Mouse (Mus musculus) macrophage (primary cell): ENCODE results near the gene Arel1. TPM values are rescaled to one million over a fixed set of nuclear protein-coding genes. Genes with fewer than 3 reads are reported as not detected.

Experiments used
- H3K27ac ChIP-seq: fragments of 350-480 bp; formaldehyde crosslinking; 2 replicates; pipeline ENCODE4 v1.9.0; 2021
- H3K36me3 ChIP-seq: fragments of 350-480 bp; formaldehyde crosslinking; 2 replicates; pipeline ENCODE4 v1.9.0; 2021; ENCODE audit errors: inconsistent target
- H3K4me3 ChIP-seq: fragments of 350-480 bp; formaldehyde crosslinking; 2 replicates; pipeline ENCODE4 v1.9.0; 2021; ENCODE audit errors: inconsistent target
- H3K79me2 ChIP-seq: fragments of 350-480 bp; formaldehyde crosslinking; 2 replicates; pipeline ENCODE4 v1.9.0; 2021; ENCODE audit errors: inconsistent target
- WGBS: methylation state at CpG from one replicate; pipeline ENCODE4 v1.1.7; 2026; ENCODE audit warnings: inconsistent platforms; ENCODE audit not compliant: missing documents; 5-methylcytosine and 5-hydroxymethylcytosine counted together
- polyA plus RNA-seq: library from polyadenylated mRNA; stranded (reverse); fragments of 250-400 nt; gene quantifications from 3 replicates; pipeline ENCODE4 v1.2.4, GENCODE M21; 2018; ENCODE audit warnings: inconsistent platforms

Arel1 gene
- polyA plus RNA-seq, 1 experiment from 2014 or later: 27.2 TPM

DNA sequence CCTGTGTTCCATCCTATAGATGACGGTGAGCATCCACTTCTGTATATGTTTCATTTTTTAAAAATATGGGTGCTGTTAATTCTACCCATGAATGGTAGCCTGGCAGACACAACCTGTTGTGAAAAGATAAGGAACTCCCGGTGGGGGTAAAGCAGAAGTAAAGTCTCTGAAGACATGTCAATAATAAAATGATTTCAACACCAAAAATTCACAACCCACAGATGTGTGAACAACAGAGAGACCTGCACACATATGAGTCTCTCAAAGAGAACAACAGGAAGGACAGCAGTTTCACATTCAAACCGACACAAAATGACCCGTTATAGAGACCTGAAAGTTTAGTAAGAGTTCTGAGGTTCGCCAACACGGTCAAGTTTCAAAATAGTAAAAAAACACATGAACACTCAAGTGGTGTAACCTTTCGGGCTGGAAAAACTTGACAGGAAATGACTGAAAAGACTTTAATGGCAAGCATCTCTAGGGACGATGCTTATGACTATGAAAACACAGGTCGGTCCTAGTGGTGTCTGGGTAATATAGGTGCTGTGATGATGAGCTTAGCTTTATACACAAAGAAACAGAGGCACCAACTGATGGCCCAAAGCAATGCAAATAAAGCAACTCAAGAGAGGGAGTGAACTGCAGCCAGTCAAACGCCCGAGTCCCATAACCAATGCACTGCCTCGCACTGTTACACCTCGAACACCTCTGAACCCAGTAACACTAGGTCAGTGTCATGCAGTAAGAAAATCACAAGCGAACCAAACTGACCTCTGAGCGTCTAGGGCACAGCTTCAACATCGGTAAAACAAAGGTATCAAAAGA lies 1.7 kb downstream of the Arel1 start:
- Histone ChIP-seq H3K4me3 (peak overlapping the region; percentile 100), H3K27ac (peak overlapping the region; percentile 62; the same call in 1 of the 2 replicates), H3K79me2 (peaks cover 97% of the 10 kb centered on the region), H3K36me3 (peaks cover 28% of the 10 kb centered on the region)
- 33% methylated on average over 16 of the region's 16 CpGs for WGBS

DNA sequence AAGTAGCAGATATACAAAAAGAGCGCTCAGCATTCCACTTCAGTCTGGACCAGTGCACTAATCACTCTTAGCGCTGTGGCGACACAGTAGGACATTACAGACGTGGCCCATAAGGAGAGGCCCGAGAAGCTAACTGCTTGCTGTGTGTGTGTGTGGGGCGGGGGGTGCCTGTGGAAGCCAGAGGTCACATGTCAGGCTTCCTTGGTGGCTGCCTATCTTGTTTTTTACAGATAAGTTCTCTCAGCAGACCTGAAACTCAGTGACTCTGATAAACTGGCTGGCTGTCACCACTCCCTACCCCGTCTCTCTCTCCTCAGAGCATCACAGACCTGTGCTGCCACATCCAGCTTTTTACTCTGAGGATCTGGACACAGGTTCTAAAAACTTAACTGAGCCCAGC lies 8.1 kb downstream of the Arel1 start:
- H3K79me2 ChIP-seq: peaks cover 99% of the 10 kb centered on the region
- no peak overlapping the region for H3K27ac ChIP-seq
- peaks cover 38% of the 10 kb centered on the region for H3K36me3 ChIP-seq
- no peak overlapping the region for H3K4me3 ChIP-seq
- WGBS: 97% methylated on average over 6 of the region's 7 CpGs

DNA sequence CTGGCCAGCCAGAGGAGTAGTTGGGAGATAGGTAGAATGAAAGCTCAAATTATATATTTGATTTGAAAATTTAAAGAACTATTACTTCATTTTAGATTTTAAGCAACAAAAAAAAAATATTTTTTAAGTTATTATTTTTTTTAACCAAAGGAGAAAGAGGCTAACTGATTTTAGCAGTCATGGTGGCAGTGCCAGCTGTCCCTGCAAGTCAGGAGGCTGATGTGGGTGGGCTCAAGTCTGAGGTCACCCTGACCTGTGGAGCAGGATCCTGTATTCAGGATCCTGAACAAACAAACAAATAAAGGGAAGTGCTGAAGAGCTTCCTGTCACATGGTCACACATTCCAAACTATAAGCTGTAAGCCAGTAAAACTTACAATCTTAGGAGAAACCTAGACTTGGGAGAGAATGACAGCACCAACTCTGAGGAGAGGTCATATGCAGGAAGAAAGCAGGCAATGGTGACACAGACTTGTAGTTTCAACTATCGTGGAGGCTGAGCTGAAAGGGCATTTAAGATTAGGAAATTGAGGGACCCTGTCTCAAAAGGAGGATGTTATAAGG lies 11.8 kb downstream of the Arel1 start:
- 17% methylated on average over 1 of the region's 1 CpGs for WGBS
- H3K36me3 ChIP-seq: peaks cover 37% of the 10 kb centered on the region
- H3K27ac ChIP-seq: no peak overlapping the region
- H3K4me3 ChIP-seq: no peak overlapping the region
- peaks cover 99% of the 10 kb centered on the region; the same call in 1 of the 2 replicates for H3K79me2 ChIP-seq

DNA sequence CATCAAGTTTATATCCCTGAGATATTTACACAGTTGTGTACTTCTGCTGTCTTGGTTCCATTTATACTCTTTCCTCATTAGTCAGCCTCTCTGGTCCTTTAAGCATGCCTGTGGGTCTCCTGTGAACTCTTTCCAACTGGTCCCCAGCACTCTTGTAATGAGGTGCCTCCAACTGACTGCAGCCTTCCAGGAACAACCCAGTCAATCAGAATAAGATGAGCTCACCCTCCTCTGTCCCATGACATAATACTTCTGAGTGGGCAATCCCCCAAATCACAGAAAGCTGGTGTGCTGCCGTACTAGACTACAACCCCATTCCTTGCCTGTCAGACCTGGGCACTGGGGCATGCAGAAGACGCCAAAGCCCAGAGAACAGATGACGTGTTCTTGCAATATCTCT lies 14.4 kb downstream of the Arel1 start:
- Histone ChIP-seq H3K79me2 (peaks cover 92% of the 10 kb centered on the region; the same call in 1 of the 2 replicates), H3K4me3 (no peak overlapping the region), H3K27ac (no peak overlapping the region), H3K36me3 (peaks cover 16% of the 10 kb centered on the region; the same call in 1 of the 2 replicates)
- WGBS: 92% methylated on average over 3 of the region's 3 CpGs

DNA sequence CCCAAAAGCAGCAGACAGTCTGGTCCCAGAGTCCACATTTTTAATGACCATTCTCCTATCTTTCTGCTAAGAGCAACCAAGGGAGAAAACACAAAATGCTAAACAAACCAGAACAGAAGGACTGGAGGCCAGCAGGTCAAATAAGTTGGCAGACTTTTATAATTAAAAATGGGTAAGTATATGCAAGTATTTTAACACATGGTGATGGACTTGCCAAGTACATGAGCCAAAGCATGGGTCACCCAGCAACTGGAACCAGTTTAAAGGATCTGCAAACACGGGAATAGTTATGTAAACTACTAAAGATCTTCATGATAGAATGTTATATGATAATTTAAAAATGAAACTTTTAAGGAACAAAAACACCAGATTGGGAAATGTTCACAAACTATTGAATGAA lies 18.3 kb downstream of the Arel1 start:
- 77% methylated on average over 1 of the region's 1 CpGs for WGBS
- Histone ChIP-seq H3K36me3 (peaks cover 46% of the 10 kb centered on the region), H3K79me2 (peaks cover 53% of the 10 kb centered on the region; the same call in 1 of the 2 replicates), H3K27ac (no peak overlapping the region), H3K4me3 (no peak overlapping the region)

DNA sequence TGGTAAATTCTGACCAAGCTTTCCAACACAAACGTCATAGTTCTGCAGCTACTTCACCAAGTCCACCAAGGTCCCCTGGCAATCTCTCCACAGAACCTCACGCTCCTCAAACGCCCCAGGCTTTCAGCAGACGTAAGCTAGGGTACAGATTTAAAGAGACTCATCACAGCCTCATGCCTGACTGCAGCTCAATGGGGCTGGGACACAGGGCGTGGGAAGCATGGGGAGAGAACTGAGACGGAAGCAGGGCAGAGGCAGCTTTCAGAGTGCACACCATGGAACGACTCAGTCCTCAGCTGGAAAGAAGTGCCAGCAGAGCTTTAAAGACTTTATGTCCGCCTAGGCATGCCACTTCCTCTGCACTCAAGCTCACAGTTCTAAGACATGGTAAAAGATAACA lies 19.2 kb downstream of the Arel1 start:
- WGBS: 88% methylated on average over 8 of the region's 8 CpGs
- H3K27ac ChIP-seq: no peak overlapping the region
- H3K4me3 ChIP-seq: no peak overlapping the region
- peaks cover 54% of the 10 kb centered on the region for H3K36me3 ChIP-seq
- H3K79me2 ChIP-seq: peaks cover 45% of the 10 kb centered on the region; the same call in 1 of the 2 replicates

DNA sequence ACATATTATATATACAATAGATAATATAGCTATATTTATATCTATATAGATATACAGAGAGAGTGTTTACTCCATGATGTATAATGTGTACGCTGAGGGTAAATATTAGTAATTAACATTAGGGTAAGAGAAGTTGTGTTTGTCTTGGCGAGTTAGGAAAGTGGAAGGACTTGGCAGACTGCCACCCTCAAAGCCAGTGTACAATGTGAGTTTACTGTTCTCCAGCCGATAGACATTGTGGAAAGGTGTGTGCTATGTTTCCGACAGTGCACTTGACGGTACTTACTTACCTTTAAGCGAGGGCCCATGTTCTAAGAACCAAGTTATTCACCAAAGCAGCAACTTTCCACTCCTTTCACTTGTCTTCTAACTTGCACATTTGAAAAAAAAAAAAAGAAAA lies 19.9 kb downstream of the Arel1 start:
- no peak overlapping the region for H3K27ac ChIP-seq
- peaks cover 56% of the 10 kb centered on the region for H3K36me3 ChIP-seq
- H3K79me2 ChIP-seq: peaks cover 37% of the 10 kb centered on the region; the same call in 1 of the 2 replicates
- no peak overlapping the region for H3K4me3 ChIP-seq
- whole genome bisulfite sequencing: 91% methylated on average over 4 of the region's 6 CpGs

DNA sequence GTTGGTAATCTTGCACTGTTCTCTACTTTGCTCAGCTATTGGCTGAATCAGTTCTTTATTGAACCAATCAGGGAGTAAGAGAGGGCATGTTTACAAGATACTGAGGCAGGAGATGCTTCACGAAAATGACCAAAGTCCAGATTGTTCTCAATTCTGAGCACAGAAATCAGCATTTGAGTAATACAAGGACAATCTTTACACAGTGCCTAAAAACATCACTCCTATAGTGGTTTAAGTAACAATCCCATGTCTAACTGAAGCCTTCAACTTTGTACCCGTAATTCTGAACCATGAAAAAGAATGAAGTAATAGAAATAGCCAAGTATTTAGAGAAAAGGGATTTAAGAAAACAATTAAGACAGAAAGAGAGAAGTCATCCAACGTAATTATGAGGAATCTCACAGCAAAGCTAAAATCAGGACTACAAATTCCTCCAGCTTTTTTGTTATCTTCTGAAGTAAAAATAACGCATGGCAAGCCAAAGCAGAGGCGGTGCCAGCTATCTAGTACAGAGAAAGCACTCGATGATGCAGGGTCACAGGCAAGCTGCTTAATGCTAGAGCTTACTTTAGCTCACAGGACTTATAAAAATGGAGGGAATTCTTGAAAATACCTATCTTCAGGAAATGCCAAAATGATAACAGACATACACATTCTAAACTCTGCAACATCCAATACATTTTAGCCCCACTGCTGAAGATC lies 22.0 kb downstream of the Arel1 start:
- Histone ChIP-seq H3K4me3 (no peak overlapping the region), H3K27ac (no peak overlapping the region), H3K36me3 (peaks cover 65% of the 10 kb centered on the region), H3K79me2 (peaks cover 17% of the 10 kb centered on the region; the same call in 1 of the 2 replicates)
- WGBS: 96% methylated on average over 6 of the region's 6 CpGs

DNA sequence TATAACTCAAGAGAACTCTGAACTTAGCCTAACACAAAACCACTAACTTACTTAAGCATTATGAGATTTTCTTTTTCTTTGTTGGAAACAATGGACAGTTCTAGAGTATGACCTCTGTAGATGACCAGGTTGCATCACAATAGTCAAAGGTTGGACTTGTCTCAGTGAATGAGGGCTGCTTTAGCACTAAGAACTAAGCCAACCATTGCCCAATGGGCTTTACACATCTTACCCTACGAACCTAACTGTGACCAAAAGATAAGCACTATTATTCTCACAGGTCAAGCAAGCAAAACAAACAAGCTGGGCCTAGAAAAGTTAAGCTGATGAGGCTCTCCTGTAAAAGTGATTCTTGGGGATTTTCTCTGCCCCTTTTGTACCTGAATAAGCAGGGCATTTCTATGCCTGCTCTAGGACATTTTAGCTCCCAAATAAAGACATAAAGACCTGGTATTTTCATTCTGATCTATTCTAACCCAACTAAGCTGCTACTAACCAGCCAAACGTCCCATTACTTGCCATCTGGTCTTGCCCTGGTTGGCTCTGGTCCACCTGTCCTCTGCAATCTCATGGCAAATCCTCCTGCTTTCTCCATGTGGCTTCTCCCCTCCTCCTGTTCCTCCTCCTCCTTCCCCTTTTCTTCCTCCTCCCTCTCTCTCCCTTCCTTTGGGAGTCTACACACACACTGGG lies 22.7 kb downstream of the Arel1 start:
- 93% methylated on average over 2 of the region's 2 CpGs for WGBS
- Histone ChIP-seq H3K36me3 (peaks cover 72% of the 10 kb centered on the region), H3K27ac (no peak overlapping the region), H3K79me2 (peaks cover 11% of the 10 kb centered on the region; the same call in 1 of the 2 replicates), H3K4me3 (no peak overlapping the region)

DNA sequence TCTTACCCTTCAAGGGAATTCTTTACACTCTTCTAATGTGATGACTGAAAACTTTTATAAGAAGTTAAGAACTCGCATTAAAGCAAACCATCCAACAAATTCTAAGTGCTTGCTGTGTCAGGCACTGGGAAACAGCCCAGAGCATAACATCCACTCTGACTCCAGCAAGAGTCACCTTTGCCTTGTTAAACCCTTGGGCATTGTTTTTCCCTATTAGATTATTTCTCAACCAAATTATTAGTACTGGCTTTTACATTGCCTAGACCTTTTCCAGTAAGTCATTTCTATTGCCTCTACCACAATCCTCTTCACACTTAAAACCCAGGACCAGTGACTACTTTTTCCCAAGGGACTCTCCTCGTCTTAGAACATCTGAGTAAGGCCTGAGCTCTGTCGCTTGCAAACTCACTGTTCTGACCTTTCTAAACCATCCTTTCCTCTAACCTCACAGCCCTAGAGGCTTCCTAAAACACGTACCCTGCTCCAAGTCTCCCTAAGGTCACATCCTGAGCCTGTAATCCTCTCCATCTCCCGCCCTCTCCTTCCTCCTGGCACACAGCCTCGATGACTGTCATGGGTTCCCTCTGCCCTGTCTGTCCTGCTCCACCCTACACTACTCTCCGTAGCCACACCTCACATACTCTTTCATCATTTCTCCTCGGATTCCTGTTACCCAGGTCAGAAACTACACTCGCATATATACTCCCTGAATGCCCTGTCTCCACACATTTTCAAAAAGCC lies 25.7 kb downstream of the Arel1 start:
- peaks cover 82% of the 10 kb centered on the region for H3K36me3 ChIP-seq
- no peak overlapping the region for H3K4me3 ChIP-seq
- H3K27ac ChIP-seq: no peak overlapping the region
- no peaks in the 10 kb centered on the region; the same call in 1 of the 2 replicates for H3K79me2 ChIP-seq
- 94% methylated on average over 9 of the region's 9 CpGs for WGBS

DNA sequence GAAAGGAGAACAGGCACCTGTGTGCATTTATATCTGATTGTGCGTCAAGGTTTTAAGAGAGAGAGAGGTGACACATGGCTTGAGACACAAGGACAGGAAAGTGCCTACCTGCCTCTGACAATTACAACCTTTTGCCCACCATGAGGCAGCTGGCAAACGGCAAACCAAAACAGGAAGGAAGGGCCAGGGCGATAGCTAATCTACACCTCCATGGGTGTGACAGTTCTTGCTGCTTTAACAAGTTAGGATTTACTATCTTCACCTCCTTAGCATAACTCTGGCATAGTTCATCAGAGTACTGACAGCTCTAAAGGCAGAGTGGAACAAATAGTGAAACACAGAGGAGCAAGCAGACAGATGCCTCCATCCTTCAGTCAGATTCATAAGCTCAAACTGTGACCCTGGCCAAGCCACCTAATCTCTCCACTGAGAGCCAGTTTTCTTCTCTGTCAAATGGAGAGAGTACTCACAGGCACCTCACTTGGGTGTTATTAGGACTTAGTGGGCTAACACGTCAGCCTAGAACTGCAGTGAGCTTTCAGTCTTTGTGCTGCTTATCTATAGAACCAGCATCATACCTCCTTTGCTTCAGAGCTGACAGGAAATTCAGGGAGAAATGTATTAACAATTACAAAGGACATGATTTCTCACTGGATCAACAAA lies 26.4 kb downstream of the Arel1 start:
- Histone ChIP-seq H3K36me3 (peaks cover 82% of the 10 kb centered on the region), H3K27ac (no peak overlapping the region), H3K4me3 (no peak overlapping the region), H3K79me2 (no peaks in the 10 kb centered on the region; the same call in 1 of the 2 replicates)
- WGBS: 70% methylated on average over 4 of the region's 4 CpGs

DNA sequence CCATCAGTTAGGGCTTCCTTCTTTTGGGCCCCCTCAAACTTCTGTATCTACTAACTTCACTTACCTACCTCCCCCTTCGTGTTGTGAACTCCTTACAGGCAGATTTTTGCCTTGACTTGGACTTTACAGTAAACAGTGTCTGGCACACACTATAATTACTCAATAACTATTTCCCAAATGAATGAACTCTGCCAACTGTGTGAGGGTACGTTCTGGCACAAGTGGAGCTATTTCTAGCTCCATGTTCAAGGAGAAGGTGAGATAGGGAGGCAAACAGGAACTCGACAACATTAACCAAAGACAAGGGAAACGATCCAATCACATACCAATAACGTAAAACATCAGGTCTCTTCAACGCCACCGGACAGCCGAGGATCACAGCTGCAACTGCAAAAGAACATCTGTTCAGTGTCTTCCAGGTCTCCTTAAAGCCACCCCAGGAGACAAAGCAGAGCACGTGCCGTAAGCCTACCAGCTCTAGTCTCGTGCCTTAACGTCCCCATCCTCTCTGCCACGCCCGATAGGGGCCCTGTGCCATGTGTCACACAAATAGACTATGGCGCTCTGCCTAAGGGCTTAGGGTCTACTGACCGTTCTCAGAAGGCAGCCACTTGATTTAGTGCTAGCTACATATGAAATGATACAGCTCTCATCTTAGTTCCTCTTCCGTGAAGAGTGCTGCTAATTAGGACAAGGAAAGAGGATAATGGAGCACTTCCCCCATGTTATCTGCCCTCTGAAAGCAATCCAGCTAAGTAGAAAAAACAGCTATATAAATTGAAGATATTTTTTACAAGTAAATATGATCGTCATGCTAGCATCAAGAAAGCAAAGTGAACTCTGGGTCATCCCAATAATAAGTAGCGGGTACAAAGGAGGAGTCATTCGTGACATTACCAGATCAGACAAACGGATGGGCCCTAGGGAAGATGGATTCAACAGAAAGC lies 27.4 kb downstream of the Arel1 start:
- Histone ChIP-seq H3K36me3 (peaks cover 80% of the 10 kb centered on the region), H3K27ac (no peak overlapping the region)

More for the DNA sequence above, 27.4 kb downstream of the Arel1 start:
- Histone ChIP-seq H3K79me2 (no peaks in the 10 kb centered on the region; the same call in 1 of the 2 replicates), H3K4me3 (no peak overlapping the region)
- WGBS: 92% methylated on average over 21 of the region's 21 CpGs
